Mouse (Mus musculus) C2C12 (cell line): Measurements from ENCODE around the gene Grid2. TPM values are rescaled to one million over a fixed set of nuclear protein-coding genes. Genes with fewer than 3 reads are reported as not detected.

Experiments
- H3K27me3 ChIP-seq: one replicate; pipeline ENCODE4 v1.6.1; 2011; ENCODE audit not compliant: control insufficient read depth, insufficient read depth, insufficient read length
- H3K36me3 ChIP-seq: one replicate; pipeline ENCODE4 v1.6.1; 2011; ENCODE audit not compliant: control insufficient read depth, insufficient read depth
- H3K4me3 ChIP-seq: one replicate; pipeline ENCODE4 v1.5.1; 2011; ENCODE audit warnings: mild to moderate bottlenecking, control low read depth; ENCODE audit not compliant: poor library complexity, insufficient read depth, severe bottlenecking
- H3K79me2 ChIP-seq: one replicate; pipeline ENCODE4 v1.6.1; 2011; ENCODE audit not compliant: control insufficient read depth, insufficient read depth
- H3K79me3 ChIP-seq: one replicate; pipeline ENCODE4 v1.6.1; 2011; ENCODE audit warnings: low read depth, control low read depth
- H3ac ChIP-seq: one replicate; pipeline ENCODE3; 2011; ENCODE audit warnings: low read depth; ENCODE audit not compliant: control insufficient read depth, insufficient read length
- CEBPB ChIP-seq: IDR thresholded peaks from one replicate; pipeline ENCODE4 v1.6.1; 2011; ENCODE audit warnings: low read depth, mild to moderate bottlenecking, control low read depth, moderate library complexity
- CTCF ChIP-seq: IDR thresholded peaks from one replicate; pipeline ENCODE4 v1.5.1; 2011; ENCODE audit not compliant: control insufficient read depth, insufficient read depth, insufficient read length
- FOSL1 ChIP-seq: IDR thresholded peaks from one replicate; pipeline ENCODE4 v1.8.0; 2011; ENCODE audit warnings: mild to moderate bottlenecking, low read length; ENCODE audit not compliant: poor library complexity, insufficient read depth, severe bottlenecking
- MAX ChIP-seq: IDR thresholded peaks from one replicate; pipeline ENCODE4 v1.6.1; 2011; ENCODE audit warnings: mild to moderate bottlenecking, control low read depth
- MYOD1 ChIP-seq: IDR thresholded peaks from one replicate; pipeline ENCODE4 v1.6.1; 2011; ENCODE audit warnings: low read depth; ENCODE audit not compliant: control insufficient read depth, insufficient read length
- MYOG ChIP-seq: IDR thresholded peaks from one replicate; pipeline ENCODE4 v1.6.1; 2011; ENCODE audit not compliant: control insufficient read depth, insufficient read length; ENCODE audit errors: extremely low read depth
- USF1 ChIP-seq: IDR thresholded peaks from one replicate; pipeline ENCODE4 v1.6.1; 2011; ENCODE audit warnings: low read depth, mild to moderate bottlenecking, control low read depth, moderate library complexity
- polyA plus RNA-seq: library from polyadenylated mRNA; unstranded; fragments of >200 nt; fragmentation: generic; extraction: Trizol; gene quantifications from one replicate; pipeline ENCODE4 v1.2.1, GENCODE M21; 2012; ENCODE audit warnings: missing spikeins

Gene Grid2
- polyA plus RNA-seq, 1 experiment = not detected

GRCm38 (mm10) chr6:64304709-64305476 is 1049.2 kb downstream of the Grid2 start:
- Histone ChIP-seq H3K79me3 (no peaks in the 10 kb centered on the region), H3K4me3 (no peak overlapping the region), H3K27me3 (no peaks in the 10 kb centered on the region), H3K79me2 (no peaks in the 10 kb centered on the region), H3K36me3 (no peaks in the 10 kb centered on the region), H3ac (no peak overlapping the region)
- no peak for TF ChIP-seq CTCF

GRCm38 (mm10) chr6:64308631-64309030 is 1053.0 kb downstream of the Grid2 start:
- no peaks in the 10 kb centered on the region for H3K27me3 ChIP-seq

GRCm38 (mm10) chr6:64313132-64313531 is 1057.5 kb downstream of the Grid2 start:
- Histone ChIP-seq H3K4me3 (no peak overlapping the region), H3ac (no peak overlapping the region), H3K79me3 (no peaks in the 10 kb centered on the region), H3K36me3 (no peaks in the 10 kb centered on the region), H3K79me2 (no peaks in the 10 kb centered on the region), H3K27me3 (no peaks in the 10 kb centered on the region)
- TF ChIP-seq MAX (no peak), MYOD1 (no peak), MYOG (no peak), FOSL1 (no peak), CTCF (no peak), USF1 (no peak), CEBPB (no peak)

More at GRCm38 (mm10) chr6:64308631-64309030, 1053.0 kb downstream of the Grid2 start:
- H3K79me3 ChIP-seq = no peaks in the 10 kb centered on the region
- H3K79me2 ChIP-seq = no peaks in the 10 kb centered on the region
- H3K4me3 ChIP-seq = no peak overlapping the region
- H3K36me3 ChIP-seq = no peaks in the 10 kb centered on the region
- TF ChIP-seq CEBPB (no peak), MAX (no peak), FOSL1 (no peak), USF1 (no peak), MYOG (no peak), CTCF (no peak), MYOD1 (no peak)
- H3ac ChIP-seq = no peak overlapping the region

- TF ChIP-seq USF1 (no peak), CEBPB (no peak), CTCF (no peak), MAX (no peak), FOSL1 (no peak), MYOD1 (no peak), MYOG (no peak)
- Histone ChIP-seq H3K79me2 (no peaks in the 10 kb centered on the region), H3ac (no peak overlapping the region), H3K4me3 (no peak overlapping the region), H3K36me3 (no peaks in the 10 kb centered on the region), H3K27me3 (no peaks in the 10 kb centered on the region), H3K79me3 (no peaks in the 10 kb centered on the region)
Observed at GRCm38 (mm10) chr6:64326936-64327335, 1071.3 kb downstream of the Grid2 start.

- H3K79me3 ChIP-seq = no peaks in the 10 kb centered on the region
Observed at GRCm38 (mm10) chr6:64327876-64328275, 1072.2 kb downstream of the Grid2 start.

GRCm38 (mm10) chr6:64398413-64399098 is 1142.9 kb downstream of the Grid2 start:
- H3ac ChIP-seq = no peak overlapping the region
- H3K27me3 ChIP-seq = no peaks in the 10 kb centered on the region

More at GRCm38 (mm10) chr6:64327876-64328275, 1072.2 kb downstream of the Grid2 start:
- H3K4me3 ChIP-seq = no peak overlapping the region
- no peak for TF ChIP-seq MAX
- TF ChIP-seq CEBPB = no peak
- no peak for TF ChIP-seq CTCF
- TF ChIP-seq MYOG = no peak
- no peak for TF ChIP-seq USF1
- TF ChIP-seq MYOD1 = no peak
- TF ChIP-seq FOSL1 = no peak
- H3ac ChIP-seq = no peak overlapping the region
- no peaks in the 10 kb centered on the region for H3K36me3 ChIP-seq
- H3K79me2 ChIP-seq = no peaks in the 10 kb centered on the region
- no peaks in the 10 kb centered on the region for H3K27me3 ChIP-seq

More at GRCm38 (mm10) chr6:64398413-64399098, 1142.9 kb downstream of the Grid2 start:
- no peaks in the 10 kb centered on the region for H3K79me2 ChIP-seq
- no peak overlapping the region for H3K4me3 ChIP-seq
- no peaks in the 10 kb centered on the region for H3K36me3 ChIP-seq
- TF ChIP-seq CTCF = no peak
- no peak for TF ChIP-seq MYOD1
- TF ChIP-seq CEBPB = no peak
- H3K79me3 ChIP-seq = no peaks in the 10 kb centered on the region
